Mouse (Mus musculus) bone marrow, adult 2 months (tissue): ENCODE measurements around the gene Eaf2. TPM values are rescaled to one million over a fixed set of nuclear protein-coding genes. Genes with fewer than 3 reads are reported as not detected.

Experiments
- H3K27ac ChIP-seq: fragments of 200-500 bp; 2 replicates; pipeline ENCODE4 v1.5.1; 2012; ENCODE audit warnings: low read depth, mild to moderate bottlenecking, control low read depth, inconsistent platforms, low read length; ENCODE audit not compliant: control insufficient read depth, poor library complexity, insufficient read depth
- H3K4me1 ChIP-seq: fragments of 200-500 bp; 2 replicates; pipeline ENCODE4 v1.6.1; 2011; ENCODE audit warnings: low read length; ENCODE audit not compliant: control insufficient read depth, insufficient read depth
- H3K4me3 ChIP-seq: fragments of 200-500 bp; replicated peaks from 2 replicates; pipeline ENCODE3; 2011; ENCODE audit warnings: mild to moderate bottlenecking, low read depth, low read length, control low read depth; ENCODE audit not compliant: control insufficient read depth
- CTCF ChIP-seq: fragments of 200-500 bp; IDR thresholded peaks from 2 replicates; pipeline ENCODE4 v1.5.1; 2011; ENCODE audit warnings: low read length, control low read depth; ENCODE audit not compliant: control insufficient read depth, insufficient read depth
- POLR2A ChIP-seq: fragments of 200-500 bp; IDR thresholded peaks from 2 replicates; pipeline ENCODE4 v1.6.1; 2011; ENCODE audit warnings: low read depth, mild to moderate bottlenecking, control low read depth, low read length, borderline replicate concordance; ENCODE audit not compliant: control insufficient read depth
- WGBS: fragments of 180-500 bp; shearing (Covaris S2); methylation state at CpG from one replicate; pipeline ENCODE4 v1.1.7; 2018; 5-methylcytosine and 5-hydroxymethylcytosine counted together
- polyA plus RNA-seq: library from polyadenylated mRNA; stranded (reverse); fragments of >200 nt; gene quantifications from 2 replicates; pipeline ENCODE4 v1.2.4, GENCODE M21; 2011; ENCODE audit warnings: low replicate concordance; ENCODE audit not compliant: missing spikeins, insufficient read depth, insufficient read length

Eaf2 gene
- polyA plus RNA-seq, 1 experiment = 9.2 TPM

GRCm38 (mm10) chr16:36911909-36912308 is 37.1 kb upstream of the Eaf2 start:
- peak overlapping the region; percentile 1; the same call in 1 of the 2 replicates for H3K27ac ChIP-seq

GRCm38 (mm10) chr16:36903156-36903555 is 28.4 kb upstream of the Eaf2 start:
- Histone ChIP-seq H3K4me1 (no peaks in the 10 kb centered on the region; the same call in 1 of the 2 replicates), H3K27ac (no peak overlapping the region), H3K4me3 (no peak overlapping the region)
- TF ChIP-seq POLR2A (no peak), CTCF (no peak)
- WGBS = 93% methylated on average over 5 of the region's 5 CpGs

More at GRCm38 (mm10) chr16:36911909-36912308, 37.1 kb upstream of the Eaf2 start:
- H3K4me3 ChIP-seq = no peak overlapping the region
- WGBS = 75% methylated on average over 10 of the region's 10 CpGs
- TF ChIP-seq CTCF = no peak
- no peak for TF ChIP-seq POLR2A
- H3K4me1 ChIP-seq = peaks cover 2% of the 10 kb centered on the region; the same call in 1 of the 2 replicates

- no peak overlapping the region for H3K4me3 ChIP-seq
- H3K4me1 ChIP-seq = peaks cover 2% of the 10 kb centered on the region
- TF ChIP-seq POLR2A (no peak), CTCF (no peak)
- H3K27ac ChIP-seq = no peak overlapping the region
- 79% methylated on average over 6 of the region's 6 CpGs for WGBS
Observed at GRCm38 (mm10) chr16:36896712-36897111, 21.9 kb upstream of the Eaf2 start.

GRCm38 (mm10) chr16:36893317-36893716 is 18.5 kb upstream of the Eaf2 start:
- WGBS = 76% methylated on average over 10 of the region's 10 CpGs
- no peak overlapping the region for H3K4me3 ChIP-seq
- TF ChIP-seq POLR2A = no peak
- peak overlapping the region; percentile 44; the same call in 1 of the 2 replicates for H3K27ac ChIP-seq
- H3K4me1 ChIP-seq = peaks cover 3% of the 10 kb centered on the region

- Histone ChIP-seq H3K4me1 (peaks cover 3% of the 10 kb centered on the region), H3K27ac (peak overlapping the region; percentile 58), H3K4me3 (no peak overlapping the region)
- 77% methylated on average over 4 of the region's 4 CpGs for WGBS
- TF ChIP-seq CTCF (no peak), POLR2A (no peak)
Observed at GRCm38 (mm10) chr16:36891415-36891814, 16.6 kb upstream of the Eaf2 start.

- TF ChIP-seq CTCF (no peak), POLR2A (no peak)
- Histone ChIP-seq H3K4me1 (peaks cover 3% of the 10 kb centered on the region), H3K27ac (peak overlapping the region; percentile 57; the same call in 1 of the 2 replicates), H3K4me3 (no peak overlapping the region)
- 61% methylated on average over 3 of the region's 3 CpGs for WGBS
Observed at GRCm38 (mm10) chr16:36890559-36890958, 15.8 kb upstream of the Eaf2 start.

GRCm38 (mm10) chr16:36887546-36887945 is 12.7 kb upstream of the Eaf2 start:
- Histone ChIP-seq H3K4me3 (no peak overlapping the region), H3K4me1 (peaks cover 1% of the 10 kb centered on the region; the same call in 1 of the 2 replicates), H3K27ac (no peak overlapping the region)
- 93% methylated on average over 5 of the region's 5 CpGs for WGBS
- TF ChIP-seq POLR2A (no peak), CTCF (no peak)

GRCm38 (mm10) chr16:36885912-36886311 is 11.1 kb upstream of the Eaf2 start:
- Histone ChIP-seq H3K4me1 (0 out of 2 replicates have a peak, but pooled peaks cover 1% of the 10 kb centered on the region), H3K27ac (no peak overlapping the region), H3K4me3 (no peak overlapping the region)
- 93% methylated on average over 11 of the region's 11 CpGs for WGBS
- TF ChIP-seq CTCF (no peak), POLR2A (no peak)

GRCm38 (mm10) chr16:36884881-36885280 is 10.1 kb upstream of the Eaf2 start:
- 86% methylated on average over 4 of the region's 4 CpGs for WGBS
- no peak overlapping the region for H3K4me3 ChIP-seq
- H3K27ac ChIP-seq = no peak overlapping the region
- H3K4me1 ChIP-seq = no peaks in the 10 kb centered on the region
- TF ChIP-seq POLR2A (no peak), CTCF (peak; percentile 79)
